Mouse (Mus musculus) MEL (cell line): ENCODE data around the gene Cdc20. TPM values are rescaled to one million over a fixed set of nuclear protein-coding genes. Genes with fewer than 3 reads are reported as not detected.

ENCODE experiments used
- DNase-seq: peaks from one replicate; pipeline ENCODE4 v3.0.0; 2011; ENCODE audit warnings: low read depth, low spot score
- H3K27ac ChIP-seq: 2 replicates; pipeline ENCODE4 v1.5.1; 2012; ENCODE audit warnings: low read depth, mild to moderate bottlenecking, control low read depth, low read length, moderate library complexity; ENCODE audit not compliant: control insufficient read depth
- H3K27me3 ChIP-seq, 2 experiments: fragments of 150-350 bp in 1 of 2; sonication (generic) in 1 of 2; 2 replicates each; pipeline ENCODE4 v1.6.1; 2012; ENCODE audit warnings: low read length in 2 of 2, mild to moderate bottlenecking in 2 of 2, improper control_type of control experiment in 1 of 2, moderate library complexity in 1 of 2; ENCODE audit not compliant: insufficient read depth in 2 of 2, control insufficient read depth in 1 of 2
- H3K36me3 ChIP-seq, 2 experiments: 2 replicates each; pipeline ENCODE4 v1.6.1; 2012 to 2014; ENCODE audit warnings: low read length in 2 of 2, improper control_type of control experiment in 1 of 2, inconsistent platforms in 1 of 2, mild to moderate bottlenecking in 1 of 2; ENCODE audit not compliant: insufficient read depth in 2 of 2, control insufficient read depth in 1 of 2
- H3K4me1 ChIP-seq, 2 experiments: fragments of 150-350 bp in 1 of 2; sonication (generic) in 1 of 2; 2 replicates each; pipeline ENCODE4 v1.6.1; 2012; ENCODE audit warnings: low read length in 2 of 2, improper control_type of control experiment in 1 of 2, mild to moderate bottlenecking in 1 of 2; ENCODE audit not compliant: insufficient read depth in 2 of 2, control insufficient read depth in 1 of 2
- H3K4me3 ChIP-seq, 2 experiments: fragments of 150-350 bp in 1 of 2; sonication (generic) in 1 of 2; 2 replicates each; pipeline ENCODE4 v1.5.1; 2012; ENCODE audit warnings: low read depth in 2 of 2, low read length in 2 of 2, mild to moderate bottlenecking in 2 of 2, moderate library complexity in 2 of 2, control low read depth in 1 of 2, improper control_type of control experiment in 1 of 2; ENCODE audit not compliant: control insufficient read depth in 1 of 2, insufficient read depth in 1 of 2
- H3K79me2 ChIP-seq: 2 replicates; pipeline ENCODE4 v1.6.1; 2012; ENCODE audit warnings: mild to moderate bottlenecking, low read length, moderate library complexity; ENCODE audit not compliant: control insufficient read depth, poor library complexity, insufficient read depth
- H3K9ac ChIP-seq: 2 replicates; pipeline ENCODE4 v1.6.1; 2012; ENCODE audit warnings: low read depth, mild to moderate bottlenecking, control low read depth, low read length, moderate library complexity; ENCODE audit not compliant: control insufficient read depth, poor library complexity, severe bottlenecking
- H3K9me3 ChIP-seq: fragments of 150-350 bp; sonication (generic); replicated peaks from 2 replicates; pipeline ENCODE4 v1.6.1; 2012; ENCODE audit warnings: mild to moderate bottlenecking, low read length, improper control_type of control experiment, moderate library complexity; ENCODE audit not compliant: insufficient read depth
- BHLHE40 ChIP-seq: IDR thresholded peaks from 2 replicates; pipeline ENCODE4 v1.6.1; 2012; ENCODE audit warnings: low read depth, mild to moderate bottlenecking, inconsistent platforms, low read length, improper control_type of control experiment, borderline replicate concordance
- CHD1 ChIP-seq: IDR thresholded peaks from 2 replicates; pipeline ENCODE4 v1.6.1; 2012; ENCODE audit warnings: low read depth, mild to moderate bottlenecking, inconsistent platforms, low read length, improper control_type of control experiment
- CHD2 ChIP-seq: IDR thresholded peaks from 2 replicates; pipeline ENCODE4 v1.6.1; 2011; ENCODE audit warnings: low read length, improper control_type of control experiment
- CTCF ChIP-seq, 3 experiments: IDR thresholded peaks in 2 of 3; conservative IDR thresholded peaks in 1 of 3; 2 replicates each; pipeline ENCODE4 v1.5.1; 2011 to 2012; ENCODE audit warnings: low read length in 3 of 3, low read depth in 2 of 3, mild to moderate bottlenecking in 2 of 3, improper control_type of control experiment in 1 of 3, inconsistent platforms in 1 of 3, mixed read lengths in 1 of 3, moderate library complexity in 1 of 3; ENCODE audit not compliant: control insufficient read depth in 1 of 3, insufficient read depth in 1 of 3, poor library complexity in 1 of 3, severe bottlenecking in 1 of 3
- E2F4 ChIP-seq: IDR thresholded peaks from 2 replicates; pipeline ENCODE4 v1.6.1; 2011; ENCODE audit warnings: low read depth, low read length, improper control_type of control experiment, borderline replicate concordance
- ELF1 ChIP-seq: IDR thresholded peaks from 2 replicates; pipeline ENCODE4 v1.6.1; 2014; ENCODE audit warnings: low read depth, mild to moderate bottlenecking, inconsistent platforms, low read length, improper control_type of control experiment, moderate library complexity
- EP300 ChIP-seq, 2 experiments: IDR thresholded peaks; 2 replicates each; pipeline ENCODE4 v1.6.1; 2011; ENCODE audit warnings: improper control_type of control experiment in 2 of 2, low read length in 2 of 2, low read depth in 1 of 2, mild to moderate bottlenecking in 1 of 2
- ETS1 ChIP-seq: IDR thresholded peaks from 2 replicates; pipeline ENCODE4 v1.6.1; 2012; ENCODE audit warnings: low read depth, mild to moderate bottlenecking, inconsistent platforms, low read length, improper control_type of control experiment, moderate library complexity
- GATA1 ChIP-seq: IDR thresholded peaks from 2 replicates; pipeline ENCODE4 v1.6.1; 2011; ENCODE audit warnings: low read depth, low read length, improper control_type of control experiment
- HCFC1 ChIP-seq: IDR thresholded peaks from 2 replicates; pipeline ENCODE4 v1.6.1; 2012; ENCODE audit warnings: low read depth, mild to moderate bottlenecking, inconsistent platforms, low read length, improper control_type of control experiment, moderate library complexity
- JUND ChIP-seq: IDR thresholded peaks from 2 replicates; pipeline ENCODE4 v1.6.1; 2011; ENCODE audit warnings: low read depth, mild to moderate bottlenecking, improper control_type of control experiment, low read length
- KAT2A ChIP-seq: conservative IDR thresholded peaks from 2 replicates; pipeline ENCODE4 v1.6.1; 2012; ENCODE audit warnings: low read depth, low read length, improper control_type of control experiment, inconsistent platforms
- MAFK ChIP-seq: IDR thresholded peaks from 2 replicates; pipeline ENCODE4 v1.6.1; 2011; ENCODE audit warnings: low read depth, mild to moderate bottlenecking, low read length, improper control_type of control experiment, borderline replicate concordance
- MAX ChIP-seq: IDR thresholded peaks from 2 replicates; pipeline ENCODE4 v1.6.1; 2011; ENCODE audit warnings: low read length, improper control_type of control experiment
- MAZ ChIP-seq: IDR thresholded peaks from 2 replicates; pipeline ENCODE4 v1.6.1; 2012; ENCODE audit warnings: low read depth, mild to moderate bottlenecking, inconsistent platforms, low read length, improper control_type of control experiment
- MEF2A ChIP-seq: IDR thresholded peaks from 2 replicates; pipeline ENCODE4 v1.6.1; 2014; ENCODE audit warnings: low read depth, mild to moderate bottlenecking, inconsistent platforms, low read length, improper control_type of control experiment; ENCODE audit not compliant: poor library complexity, insufficient replicate concordance, severe bottlenecking; ENCODE audit errors: extremely low read depth
- MXI1 ChIP-seq: IDR thresholded peaks from 2 replicates; pipeline ENCODE4 v1.6.1; 2011; ENCODE audit warnings: mild to moderate bottlenecking, low read depth, low read length, improper control_type of control experiment
- MYB ChIP-seq: IDR thresholded peaks from 2 replicates; pipeline ENCODE4 v1.6.1; 2011; ENCODE audit warnings: mild to moderate bottlenecking, low read depth, low read length, improper control_type of control experiment
- NELFE ChIP-seq: IDR thresholded peaks from 2 replicates; pipeline ENCODE4 v1.6.1; 2011; ENCODE audit warnings: low read depth, low read length, improper control_type of control experiment
- POLR2A ChIP-seq, 2 experiments: IDR thresholded peaks; 2 replicates each; pipeline ENCODE4 v1.6.1; 2011 to 2012; ENCODE audit warnings: low read length in 2 of 2, mild to moderate bottlenecking in 2 of 2, control low read depth in 1 of 2, improper control_type of control experiment in 1 of 2, low read depth in 1 of 2, moderate library complexity in 1 of 2; ENCODE audit not compliant: control insufficient read depth in 1 of 2, insufficient read depth in 1 of 2, poor library complexity in 1 of 2
- POLR2AphosphoS2 ChIP-seq: IDR thresholded peaks from 2 replicates; pipeline ENCODE4 v1.6.1; 2011; ENCODE audit warnings: low read length, improper control_type of control experiment
- POLR2AphosphoS5 ChIP-seq: IDR thresholded peaks from 2 replicates; pipeline ENCODE4 v1.6.1; 2012; ENCODE audit warnings: low read depth, borderline replicate concordance, mild to moderate bottlenecking, inconsistent platforms, low read length, moderate library complexity, mixed read lengths
- RAD21 ChIP-seq: IDR thresholded peaks from 2 replicates; pipeline ENCODE4 v1.6.1; 2011; ENCODE audit warnings: mild to moderate bottlenecking, low read depth, low read length, improper control_type of control experiment
- RCOR1 ChIP-seq: IDR thresholded peaks from 2 replicates; pipeline ENCODE4 v1.6.1; 2012; ENCODE audit warnings: low read depth, mild to moderate bottlenecking, inconsistent platforms, low read length, improper control_type of control experiment
- SIN3A ChIP-seq: IDR thresholded peaks from 2 replicates; pipeline ENCODE4 v1.6.1; 2012; ENCODE audit warnings: low read length, improper control_type of control experiment, inconsistent platforms
- TAL1 ChIP-seq: IDR thresholded peaks from 2 replicates; pipeline ENCODE4 v1.6.1; 2012; ENCODE audit warnings: mild to moderate bottlenecking, inconsistent platforms, low read length, moderate library complexity, mixed read lengths
- TBP ChIP-seq: IDR thresholded peaks from 2 replicates; pipeline ENCODE4 v1.8.0; 2011; ENCODE audit warnings: low read depth, low read length, improper control_type of control experiment
- TCF12 ChIP-seq: IDR thresholded peaks from 2 replicates; pipeline ENCODE4 v1.6.1; 2014; ENCODE audit warnings: low read depth, mild to moderate bottlenecking, inconsistent platforms, low read length, improper control_type of control experiment, moderate library complexity
- UBTF ChIP-seq: IDR thresholded peaks from 2 replicates; pipeline ENCODE4 v1.6.1; 2012; ENCODE audit warnings: low read depth, mild to moderate bottlenecking, inconsistent platforms, low read length, improper control_type of control experiment, moderate library complexity, borderline replicate concordance; ENCODE audit not compliant: insufficient read depth
- USF1 ChIP-seq: IDR thresholded peaks from 2 replicates; pipeline ENCODE4 v1.6.1; 2014; ENCODE audit warnings: low read depth, mild to moderate bottlenecking, inconsistent platforms, low read length, improper control_type of control experiment, moderate library complexity
- USF2 ChIP-seq, 2 experiments: IDR thresholded peaks; 2 replicates each; pipeline ENCODE4 v1.6.1; 2011 to 2012; ENCODE audit warnings: improper control_type of control experiment in 2 of 2, low read length in 2 of 2, borderline replicate concordance in 1 of 2, inconsistent platforms in 1 of 2, low read depth in 1 of 2, mild to moderate bottlenecking in 1 of 2; ENCODE audit not compliant: insufficient read depth in 1 of 2
- ZC3H11A ChIP-seq: IDR thresholded peaks from 2 replicates; pipeline ENCODE4 v1.6.1; 2012; ENCODE audit warnings: low read depth, mild to moderate bottlenecking, inconsistent platforms, low read length, improper control_type of control experiment
- ZKSCAN1 ChIP-seq: IDR thresholded peaks from 2 replicates; pipeline ENCODE4 v1.6.1; 2012; ENCODE audit warnings: low read depth, mild to moderate bottlenecking, inconsistent platforms, low read length, improper control_type of control experiment, moderate library complexity
- ZMIZ1 ChIP-seq: IDR thresholded peaks from 2 replicates; pipeline ENCODE4 v1.6.1; 2012; ENCODE audit warnings: low read depth, mild to moderate bottlenecking, inconsistent platforms, low read length, improper control_type of control experiment, moderate library complexity
- ZNF384 ChIP-seq: IDR thresholded peaks from 2 replicates; pipeline ENCODE4 v1.6.1; 2012; ENCODE audit warnings: low read depth, mild to moderate bottlenecking, inconsistent platforms, low read length, improper control_type of control experiment
- polyA plus RNA-seq, 2 experiments: library from polyadenylated mRNA; stranded (reverse) in 1 of 2; unstranded in 1 of 2; fragments of >175 nt in 1 of 2; fragments of >200 nt in 1 of 2; gene quantifications; 2 replicates each; pipeline versions ENCODE4 v1.2.1 to v1.2.4; 2012; ENCODE audit warnings: low replicate concordance in 2 of 2, low read depth in 1 of 2; ENCODE audit not compliant: insufficient read length in 2 of 2, insufficient read depth in 1 of 2, missing spikeins in 1 of 2
- total RNA-seq: library from RNA; depleted of rRNA; stranded (reverse); fragments of 300-350 nt; gene quantifications from 2 replicates; pipeline ENCODE4 v1.2.3, GENCODE M21; 2012; rRNA removed

Cdc20 gene
- total RNA-seq (189 and 211 TPM in 2 replicates), polyA plus RNA-seq (100 to 1,000 TPM in 1 of 2 experiments, not detected in 1; 247 TPM)

DNA sequence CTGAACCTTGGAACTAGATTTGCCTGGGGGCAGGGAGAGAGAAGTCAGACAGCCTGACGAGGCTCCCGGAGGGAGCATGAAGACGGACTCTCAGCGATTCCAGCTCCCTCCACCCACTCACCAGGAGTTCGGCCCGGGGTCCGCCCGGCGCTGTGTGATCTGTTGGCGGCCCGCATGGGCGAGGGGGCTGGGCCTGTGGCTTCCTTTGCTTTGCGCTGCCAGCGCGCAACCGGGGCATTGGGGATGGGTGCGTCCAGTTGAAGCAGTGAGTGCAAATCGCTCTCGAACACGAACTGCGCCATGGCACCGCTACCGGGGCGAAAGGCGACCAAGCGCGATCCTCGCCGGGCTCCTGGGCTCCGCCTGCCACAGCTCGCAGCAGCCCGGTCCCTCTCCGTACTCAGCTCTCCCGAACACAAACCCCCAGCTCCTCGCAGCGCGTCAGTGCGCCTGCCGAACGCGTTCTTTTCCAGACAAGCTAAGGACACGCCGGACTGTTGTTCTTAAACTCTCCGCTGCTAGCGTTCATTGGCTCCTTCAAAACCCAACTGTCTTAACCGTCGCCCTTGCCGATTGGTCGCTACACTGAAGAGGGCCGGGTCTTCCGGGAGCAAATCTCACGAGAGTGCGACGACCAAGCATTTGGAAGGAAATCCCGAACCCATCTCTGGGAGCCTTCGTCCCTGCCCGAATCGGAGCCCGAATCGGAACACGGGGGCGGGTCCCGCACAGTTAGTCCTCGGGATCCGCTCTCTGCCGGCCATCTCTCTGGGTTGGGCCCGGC, at the start of gene Cdc20:
TSS of gene Cdc20 (minus strand) at position 533 of the 784 bp plus-strand sequence.
- Histone ChIP-seq H3K36me3 (peaks cover 2 to 12% of the 10 kb centered on the region in 2 experiments), H3K27ac (peak within 1 kb of the TSS; percentile 68), H3K4me3 (peak within 1 kb of the TSS; percentile 55 to 68), H3K79me2 (peaks cover 29% of the 10 kb centered on the region), H3K4me1 (peaks cover 0 to 18% of the 10 kb centered on the region in 2 experiments; a peak in 2 of 4 replicates), H3K9ac (peak within 1 kb of the TSS; percentile 80), H3K27me3 (no peaks in the 10 kb centered on the region), H3K9me3 (no peaks in the 10 kb centered on the region)
- peak; percentile 97 for DNase-seq
- TF ChIP-seq TCF12 (peak; percentile 53), E2F4 (no peak), UBTF (no peak), MXI1 (peak; percentile 94), USF1 (no peak), ZNF384 (no peak), ZC3H11A (no peak), MAFK (no peak), JUND (no peak), EP300 (IDR thresholded peaks at IDR 0.05; ENCODE audit: low read depth in 1 of 2, low read length in 2 of 2) (no peak; a peak in 1 of 4 replicates), KAT2A (no peak; the same call in 1 of the 2 replicates), POLR2AphosphoS5 (0 out of 2 replicates have a peak, but pooled peaks have one; percentile 62), TAL1 (no peak), CHD1 (no peak), MAX (peak; percentile 72), BHLHE40 (no peak), RAD21 (no peak), TBP (peak; percentile 90), MEF2A (no peak), NELFE (peak; percentile 84), RCOR1 (no peak), CHD2 (peak; percentile 95), ZMIZ1 (peak; percentile 91), SIN3A (peak; percentile 93), HCFC1 (peak; percentile 83), ZKSCAN1 (no peak), USF2 (IDR thresholded peaks at IDR 0.05; ENCODE audit: borderline replicate concordance in 1 of 2, insufficient read depth in 1 of 2, low read depth in 1 of 2, low read length in 2 of 2) (no peak), MYB (peak; percentile 97), POLR2A (IDR thresholded peaks at IDR 0.05; ENCODE audit: control insufficient read depth in 1 of 2, insufficient read depth in 1 of 2, low read depth in 1 of 2, low read length in 2 of 2, poor library complexity in 1 of 2) (peak; percentile 86 to 92; a peak in 3 of 4 replicates), CTCF (IDR thresholded peaks at IDR 0.05 in 2 of 3, conservative IDR thresholded peaks at IDR 0.05 in 1 of 3; ENCODE audit: control insufficient read depth in 1 of 3, insufficient read depth in 1 of 3, low read depth in 2 of 3, low read length in 3 of 3, poor library complexity in 1 of 3, severe bottlenecking in 1 of 3) (no peak), ETS1 (no peak), GATA1 (no peak), ELF1 (peak; percentile 87), POLR2AphosphoS2 (peak; percentile 89), MAZ (no peak)
